Mouse (Mus musculus) MEL (cell line): ENCODE data around the gene Gm17374. TPM values are rescaled to one million over a fixed set of nuclear protein-coding genes. Genes with fewer than 3 reads are reported as not detected.

Source experiments
- DNase-seq: peaks from one replicate; pipeline ENCODE4 v3.0.0; 2011; ENCODE audit warnings: low read depth, low spot score
- H3K27ac ChIP-seq: 2 replicates; pipeline ENCODE4 v1.5.1; 2012; ENCODE audit warnings: low read depth, mild to moderate bottlenecking, control low read depth, low read length, moderate library complexity; ENCODE audit not compliant: control insufficient read depth
- H3K27me3 ChIP-seq, 2 experiments: fragments of 150-350 bp in 1 of 2; sonication (generic) in 1 of 2; 2 replicates each; pipeline ENCODE4 v1.6.1; 2012; ENCODE audit warnings: low read length in 2 of 2, mild to moderate bottlenecking in 2 of 2, improper control_type of control experiment in 1 of 2, moderate library complexity in 1 of 2; ENCODE audit not compliant: insufficient read depth in 2 of 2, control insufficient read depth in 1 of 2
- H3K36me3 ChIP-seq, 2 experiments: 2 replicates each; pipeline ENCODE4 v1.6.1; 2012 to 2014; ENCODE audit warnings: low read length in 2 of 2, improper control_type of control experiment in 1 of 2, inconsistent platforms in 1 of 2, mild to moderate bottlenecking in 1 of 2; ENCODE audit not compliant: insufficient read depth in 2 of 2, control insufficient read depth in 1 of 2
- H3K4me1 ChIP-seq, 2 experiments: fragments of 150-350 bp in 1 of 2; sonication (generic) in 1 of 2; 2 replicates each; pipeline ENCODE4 v1.6.1; 2012; ENCODE audit warnings: low read length in 2 of 2, improper control_type of control experiment in 1 of 2, mild to moderate bottlenecking in 1 of 2; ENCODE audit not compliant: insufficient read depth in 2 of 2, control insufficient read depth in 1 of 2
- H3K4me3 ChIP-seq, 2 experiments: fragments of 150-350 bp in 1 of 2; sonication (generic) in 1 of 2; 2 replicates each; pipeline ENCODE4 v1.5.1; 2012; ENCODE audit warnings: low read depth in 2 of 2, low read length in 2 of 2, mild to moderate bottlenecking in 2 of 2, moderate library complexity in 2 of 2, control low read depth in 1 of 2, improper control_type of control experiment in 1 of 2; ENCODE audit not compliant: control insufficient read depth in 1 of 2, insufficient read depth in 1 of 2
- H3K79me2 ChIP-seq: 2 replicates; pipeline ENCODE4 v1.6.1; 2012; ENCODE audit warnings: mild to moderate bottlenecking, low read length, moderate library complexity; ENCODE audit not compliant: control insufficient read depth, poor library complexity, insufficient read depth
- H3K9ac ChIP-seq: 2 replicates; pipeline ENCODE4 v1.6.1; 2012; ENCODE audit warnings: low read depth, mild to moderate bottlenecking, control low read depth, low read length, moderate library complexity; ENCODE audit not compliant: control insufficient read depth, poor library complexity, severe bottlenecking
- H3K9me3 ChIP-seq: fragments of 150-350 bp; sonication (generic); replicated peaks from 2 replicates; pipeline ENCODE4 v1.6.1; 2012; ENCODE audit warnings: mild to moderate bottlenecking, low read length, improper control_type of control experiment, moderate library complexity; ENCODE audit not compliant: insufficient read depth
- CHD1 ChIP-seq: IDR thresholded peaks from 2 replicates; pipeline ENCODE4 v1.6.1; 2012; ENCODE audit warnings: low read depth, mild to moderate bottlenecking, inconsistent platforms, low read length, improper control_type of control experiment
- CHD2 ChIP-seq: IDR thresholded peaks from 2 replicates; pipeline ENCODE4 v1.6.1; 2011; ENCODE audit warnings: low read length, improper control_type of control experiment
- CTCF ChIP-seq, 3 experiments: IDR thresholded peaks in 2 of 3; conservative IDR thresholded peaks in 1 of 3; 2 replicates each; pipeline ENCODE4 v1.5.1; 2011 to 2012; ENCODE audit warnings: low read length in 3 of 3, low read depth in 2 of 3, mild to moderate bottlenecking in 2 of 3, improper control_type of control experiment in 1 of 3, inconsistent platforms in 1 of 3, mixed read lengths in 1 of 3, moderate library complexity in 1 of 3; ENCODE audit not compliant: control insufficient read depth in 1 of 3, insufficient read depth in 1 of 3, poor library complexity in 1 of 3, severe bottlenecking in 1 of 3
- E2F4 ChIP-seq: IDR thresholded peaks from 2 replicates; pipeline ENCODE4 v1.6.1; 2011; ENCODE audit warnings: low read depth, low read length, improper control_type of control experiment, borderline replicate concordance
- EP300 ChIP-seq, 2 experiments: IDR thresholded peaks; 2 replicates each; pipeline ENCODE4 v1.6.1; 2011; ENCODE audit warnings: improper control_type of control experiment in 2 of 2, low read length in 2 of 2, low read depth in 1 of 2, mild to moderate bottlenecking in 1 of 2
- GABPA ChIP-seq: IDR thresholded peaks from 2 replicates; pipeline ENCODE4 v1.6.1; 2012; ENCODE audit warnings: low read depth, mild to moderate bottlenecking, inconsistent platforms, low read length, improper control_type of control experiment, moderate library complexity
- GATA1 ChIP-seq: IDR thresholded peaks from 2 replicates; pipeline ENCODE4 v1.6.1; 2011; ENCODE audit warnings: low read depth, low read length, improper control_type of control experiment
- MAX ChIP-seq: IDR thresholded peaks from 2 replicates; pipeline ENCODE4 v1.6.1; 2011; ENCODE audit warnings: low read length, improper control_type of control experiment
- MEF2A ChIP-seq: IDR thresholded peaks from 2 replicates; pipeline ENCODE4 v1.6.1; 2014; ENCODE audit warnings: low read depth, mild to moderate bottlenecking, inconsistent platforms, low read length, improper control_type of control experiment; ENCODE audit not compliant: poor library complexity, insufficient replicate concordance, severe bottlenecking; ENCODE audit errors: extremely low read depth
- MXI1 ChIP-seq: IDR thresholded peaks from 2 replicates; pipeline ENCODE4 v1.6.1; 2011; ENCODE audit warnings: mild to moderate bottlenecking, low read depth, low read length, improper control_type of control experiment
- MYC ChIP-seq: IDR thresholded peaks from 2 replicates; pipeline ENCODE4 v1.6.1; 2011; ENCODE audit warnings: low read depth, mild to moderate bottlenecking, low read length, improper control_type of control experiment, moderate library complexity
- POLR2AphosphoS2 ChIP-seq: IDR thresholded peaks from 2 replicates; pipeline ENCODE4 v1.6.1; 2011; ENCODE audit warnings: low read length, improper control_type of control experiment
- RAD21 ChIP-seq: IDR thresholded peaks from 2 replicates; pipeline ENCODE4 v1.6.1; 2011; ENCODE audit warnings: mild to moderate bottlenecking, low read depth, low read length, improper control_type of control experiment
- RCOR1 ChIP-seq: IDR thresholded peaks from 2 replicates; pipeline ENCODE4 v1.6.1; 2012; ENCODE audit warnings: low read depth, mild to moderate bottlenecking, inconsistent platforms, low read length, improper control_type of control experiment
- SIN3A ChIP-seq: IDR thresholded peaks from 2 replicates; pipeline ENCODE4 v1.6.1; 2012; ENCODE audit warnings: low read length, improper control_type of control experiment, inconsistent platforms
- SMC3 ChIP-seq: IDR thresholded peaks from 2 replicates; pipeline ENCODE4 v1.6.1; 2011; ENCODE audit warnings: low read depth, low read length, improper control_type of control experiment
- TBP ChIP-seq: IDR thresholded peaks from 2 replicates; pipeline ENCODE4 v1.8.0; 2011; ENCODE audit warnings: low read depth, low read length, improper control_type of control experiment
- TCF12 ChIP-seq: IDR thresholded peaks from 2 replicates; pipeline ENCODE4 v1.6.1; 2014; ENCODE audit warnings: low read depth, mild to moderate bottlenecking, inconsistent platforms, low read length, improper control_type of control experiment, moderate library complexity
- UBTF ChIP-seq: IDR thresholded peaks from 2 replicates; pipeline ENCODE4 v1.6.1; 2012; ENCODE audit warnings: low read depth, mild to moderate bottlenecking, inconsistent platforms, low read length, improper control_type of control experiment, moderate library complexity, borderline replicate concordance; ENCODE audit not compliant: insufficient read depth
- USF2 ChIP-seq, 2 experiments: IDR thresholded peaks; 2 replicates each; pipeline ENCODE4 v1.6.1; 2011 to 2012; ENCODE audit warnings: improper control_type of control experiment in 2 of 2, low read length in 2 of 2, borderline replicate concordance in 1 of 2, inconsistent platforms in 1 of 2, low read depth in 1 of 2, mild to moderate bottlenecking in 1 of 2; ENCODE audit not compliant: insufficient read depth in 1 of 2
- ZC3H11A ChIP-seq: IDR thresholded peaks from 2 replicates; pipeline ENCODE4 v1.6.1; 2012; ENCODE audit warnings: low read depth, mild to moderate bottlenecking, inconsistent platforms, low read length, improper control_type of control experiment
- ZKSCAN1 ChIP-seq: IDR thresholded peaks from 2 replicates; pipeline ENCODE4 v1.6.1; 2012; ENCODE audit warnings: low read depth, mild to moderate bottlenecking, inconsistent platforms, low read length, improper control_type of control experiment, moderate library complexity
- polyA plus RNA-seq, 2 experiments: library from polyadenylated mRNA; stranded (reverse) in 1 of 2; unstranded in 1 of 2; fragments of >175 nt in 1 of 2; fragments of >200 nt in 1 of 2; gene quantifications; 2 replicates each; pipeline versions ENCODE4 v1.2.1 to v1.2.4; 2012; ENCODE audit warnings: low replicate concordance in 2 of 2, low read depth in 1 of 2; ENCODE audit not compliant: insufficient read length in 2 of 2, insufficient read depth in 1 of 2, missing spikeins in 1 of 2
- total RNA-seq: library from RNA; depleted of rRNA; stranded (reverse); fragments of 300-350 nt; gene quantifications from 2 replicates; pipeline ENCODE4 v1.2.3, GENCODE M21; 2012

Gm17374 gene
- total and polyA plus RNA-seq, 3 experiments: not detected

DNA sequence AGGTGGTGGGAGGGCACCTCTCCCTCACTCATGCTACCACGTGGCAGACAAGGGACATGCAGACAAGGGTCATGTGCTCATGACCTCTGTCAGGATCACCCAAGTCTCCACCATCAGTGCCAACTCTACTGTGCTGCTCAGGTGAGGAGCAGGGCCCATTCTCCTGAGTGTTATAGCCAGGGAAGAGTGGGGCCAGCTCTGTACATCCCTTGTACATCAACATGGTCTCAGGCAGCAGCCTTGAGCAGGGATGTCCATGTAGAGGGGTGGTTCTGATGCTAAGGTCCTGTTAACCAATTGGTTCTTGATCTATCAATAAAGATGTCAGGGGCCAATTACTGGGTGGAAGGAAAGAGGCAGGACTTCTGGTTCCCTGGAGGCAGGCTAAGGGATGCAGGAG lies 42.9 kb upstream of the Gm17374 start:
- TF ChIP-seq CHD1 (no peak), CHD2 (no peak), CTCF (IDR thresholded peaks at IDR 0.05 in 2 of 3, conservative IDR thresholded peaks at IDR 0.05 in 1 of 3; ENCODE audit: control insufficient read depth in 1 of 3, insufficient read depth in 1 of 3, low read depth in 2 of 3, low read length in 3 of 3, poor library complexity in 1 of 3, severe bottlenecking in 1 of 3) (no peak), EP300 (IDR thresholded peaks at IDR 0.05; ENCODE audit: low read depth in 1 of 2, low read length in 2 of 2) (no peak), RCOR1 (no peak), MYC (no peak), SIN3A (no peak), GATA1 (no peak), UBTF (no peak), GABPA (no peak), RAD21 (no peak)
- Histone ChIP-seq H3K4me1 (no peaks in the 10 kb centered on the region), H3K36me3 (no peaks in the 10 kb centered on the region), H3K9ac (no peak overlapping the region), H3K9me3 (no peaks in the 10 kb centered on the region), H3K27me3 (no peaks in the 10 kb centered on the region), H3K27ac (no peak overlapping the region), H3K79me2 (no peaks in the 10 kb centered on the region), H3K4me3 (no peak overlapping the region)
- no peak for DNase-seq

DNA sequence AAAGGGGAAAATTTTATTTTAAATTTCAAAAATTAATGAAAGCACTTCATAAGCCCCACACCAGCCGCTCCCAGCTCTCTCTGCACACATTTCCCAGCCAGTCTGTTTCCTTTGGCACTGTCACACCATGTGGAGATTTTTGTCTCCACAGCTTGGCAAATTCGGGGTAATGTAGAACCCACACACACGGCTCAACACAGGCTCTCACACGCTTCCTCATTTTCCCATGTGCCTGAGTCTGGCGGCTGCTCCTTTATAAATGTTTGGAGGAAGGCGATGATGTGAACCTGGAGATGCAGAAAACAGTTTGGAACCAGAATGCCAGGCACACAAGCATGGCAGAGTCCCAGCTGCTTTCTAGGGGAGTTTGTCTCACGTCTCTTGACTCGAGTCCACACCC lies 38.0 kb upstream of the Gm17374 start:
- Histone ChIP-seq H3K27me3 (no peaks in the 10 kb centered on the region), H3K27ac (no peak overlapping the region), H3K9ac (no peak overlapping the region), H3K9me3 (no peaks in the 10 kb centered on the region), H3K36me3 (no peaks in the 10 kb centered on the region), H3K4me1 (no peaks in the 10 kb centered on the region), H3K79me2 (no peaks in the 10 kb centered on the region), H3K4me3 (no peak overlapping the region)
- no peak for DNase-seq
- TF ChIP-seq TCF12 (no peak), POLR2AphosphoS2 (no peak), TBP (no peak), MAX (no peak), USF2 (IDR thresholded peaks at IDR 0.05; ENCODE audit: borderline replicate concordance in 1 of 2, insufficient read depth in 1 of 2, low read depth in 1 of 2, low read length in 2 of 2) (no peak), ZKSCAN1 (no peak), CHD1 (no peak), MXI1 (no peak), CHD2 (no peak), MYC (no peak), SMC3 (no peak), ZC3H11A (no peak), MEF2A (no peak), GATA1 (no peak), E2F4 (no peak), RAD21 (no peak)
